Mouse (Mus musculus): ENCODE data around the gene Gsg1l2. TPM values are rescaled to one million over a fixed set of nuclear protein-coding genes. Genes with fewer than 3 reads are reported as not detected.

Gsg1l2 gene
- polyA plus RNA-seq (2012; ENCODE audit: insufficient read depth, insufficient read length, missing spikeins), result not detected in 2 replicates

DNA sequence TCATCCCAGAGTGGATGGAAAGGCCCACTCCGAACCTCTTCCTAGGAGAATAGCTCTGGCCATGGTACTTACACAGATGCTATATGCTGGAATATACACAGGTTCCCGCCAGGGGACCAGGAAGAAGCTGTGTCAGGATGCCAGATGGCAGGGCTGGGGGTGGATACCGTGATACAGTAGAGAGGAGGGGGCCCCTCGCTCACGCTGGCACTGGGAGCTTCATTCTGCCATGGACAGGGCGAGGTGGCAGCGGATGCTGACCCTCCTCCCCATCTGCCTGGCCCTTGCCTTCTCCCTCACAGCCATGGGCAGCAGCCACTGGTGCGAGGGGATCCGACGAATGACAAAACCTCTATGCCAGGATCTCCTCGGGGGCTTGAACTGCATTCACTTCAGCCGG is at the start of gene Gsg1l2:
Gene Gsg1l2, plus strand, starts transcription at position 230 of the 400 bp plus-strand sequence.
- H3K4me3 ChIP-seq (ENCODE audit: insufficient read depth, low read depth, low read length), result no peak within 1 kb of the TSS
- H3K4me1 ChIP-seq (ENCODE audit: control insufficient read depth, insufficient read depth, insufficient read length, low read length), result no peaks in the 10 kb centered on the region
- H3K27ac ChIP-seq (replicated peaks; ENCODE audit: low read depth, low read length), result no peak within 1 kb of the TSS

GRCm38 (mm10) chr11:67727095-67727494 is 47.3 kb upstream of the Gsg1l2 start:
- Histone ChIP-seq H3K27ac (replicated peaks; ENCODE audit: low read depth, low read length) (no peak overlapping the region), H3K4me3 (ENCODE audit: insufficient read depth, low read depth, low read length) (no peak overlapping the region), H3K4me1 (ENCODE audit: control insufficient read depth, insufficient read depth, insufficient read length, low read length) (no peaks in the 10 kb centered on the region)

- no peak overlapping the region for H3K4me3 ChIP-seq (ENCODE audit: insufficient read depth, low read depth, low read length)
- no peak overlapping the region for H3K27ac ChIP-seq (replicated peaks; ENCODE audit: low read depth, low read length)
- no peaks in the 10 kb centered on the region for H3K4me1 ChIP-seq (ENCODE audit: control insufficient read depth, insufficient read depth, insufficient read length, low read length)
Measured at GRCm38 (mm10) chr11:67728726-67729125, 45.7 kb upstream of the Gsg1l2 start.

GRCm38 (mm10) chr11:67731056-67731455 is 43.4 kb upstream of the Gsg1l2 start:
- H3K27ac ChIP-seq (replicated peaks; ENCODE audit: low read depth, low read length), result no peak overlapping the region
- no peaks in the 10 kb centered on the region for H3K4me1 ChIP-seq (ENCODE audit: control insufficient read depth, insufficient read depth, insufficient read length, low read length)

GRCm38 (mm10) chr11:67733726-67734125 is 40.7 kb upstream of the Gsg1l2 start:
- Histone ChIP-seq H3K27ac (replicated peaks; ENCODE audit: low read depth, low read length) (no peak overlapping the region), H3K4me1 (ENCODE audit: control insufficient read depth, insufficient read depth, insufficient read length, low read length) (no peaks in the 10 kb centered on the region), H3K4me3 (ENCODE audit: insufficient read depth, low read depth, low read length) (no peak overlapping the region)

More at GRCm38 (mm10) chr11:67731056-67731455, 43.4 kb upstream of the Gsg1l2 start:
- no peak overlapping the region for H3K4me3 ChIP-seq (ENCODE audit: insufficient read depth, low read depth, low read length)

- Histone ChIP-seq H3K4me1 (ENCODE audit: control insufficient read depth, insufficient read depth, insufficient read length, low read length) (no peaks in the 10 kb centered on the region), H3K4me3 (ENCODE audit: insufficient read depth, low read depth, low read length) (no peak overlapping the region), H3K27ac (replicated peaks; ENCODE audit: low read depth, low read length) (no peak overlapping the region)
Measured at GRCm38 (mm10) chr11:67734597-67734996, 39.8 kb upstream of the Gsg1l2 start.

- Histone ChIP-seq H3K27ac (replicated peaks; ENCODE audit: low read depth, low read length) (no peak overlapping the region), H3K4me3 (ENCODE audit: insufficient read depth, low read depth, low read length) (no peak overlapping the region), H3K4me1 (ENCODE audit: control insufficient read depth, insufficient read depth, insufficient read length, low read length) (no peaks in the 10 kb centered on the region)
Measured at GRCm38 (mm10) chr11:67738345-67738744, 36.1 kb upstream of the Gsg1l2 start.

DNA sequence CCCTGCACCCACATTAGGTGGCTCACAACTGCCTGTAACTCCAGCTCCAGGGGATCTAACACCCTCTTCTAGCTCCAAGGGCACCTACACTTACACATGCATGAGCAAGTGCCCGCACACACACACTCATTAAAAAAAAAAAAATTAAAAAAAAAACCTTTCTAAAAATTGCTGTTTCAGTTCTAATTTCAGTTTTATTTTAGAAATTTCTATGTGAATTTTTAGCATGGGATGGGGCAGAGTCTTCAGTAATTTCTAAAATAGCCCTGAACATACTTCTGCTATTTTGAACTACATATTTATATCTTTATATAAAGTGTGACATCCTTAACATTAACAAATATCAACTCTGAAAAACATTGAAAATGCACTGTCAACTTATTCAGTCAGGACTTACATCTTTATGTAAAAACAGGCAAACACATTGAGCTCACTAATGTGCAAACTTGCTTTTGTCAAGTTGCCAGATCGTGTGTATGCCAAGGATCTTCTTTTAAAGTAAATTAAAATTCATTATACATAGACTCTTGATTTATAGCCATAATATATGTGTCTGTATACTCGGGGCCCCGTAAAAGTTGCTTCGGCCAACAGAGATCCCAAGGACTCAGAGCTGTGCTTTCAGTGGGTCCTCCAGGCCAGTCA is 35.4 kb upstream of the Gsg1l2 start:
- H3K4me3 ChIP-seq (ENCODE audit: insufficient read depth, low read depth, low read length), result no peak overlapping the region
- H3K27ac ChIP-seq (replicated peaks; ENCODE audit: low read depth, low read length), result no peak overlapping the region
- no peaks in the 10 kb centered on the region for H3K4me1 ChIP-seq (ENCODE audit: control insufficient read depth, insufficient read depth, insufficient read length, low read length)

DNA sequence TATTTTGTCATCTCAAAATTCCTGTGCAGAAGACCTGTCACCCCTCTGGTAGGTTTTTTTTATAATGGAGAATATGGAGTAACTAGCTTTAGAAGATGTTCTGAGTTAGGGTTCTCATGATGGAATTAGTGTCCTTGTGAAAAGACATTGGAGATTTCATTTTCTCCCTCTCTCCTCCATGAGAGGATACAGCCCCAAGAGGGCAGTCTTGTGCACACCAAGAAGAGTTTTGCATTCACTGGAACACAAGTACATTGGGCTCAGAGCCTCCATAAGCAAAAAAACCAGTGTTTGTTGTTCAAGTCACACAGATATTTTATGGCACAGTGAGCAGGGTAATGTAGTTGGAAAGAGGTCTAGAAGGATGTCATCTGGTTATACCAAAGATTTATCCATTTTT is 32.8 kb upstream of the Gsg1l2 start:
- Histone ChIP-seq H3K4me3 (ENCODE audit: insufficient read depth, low read depth, low read length) (no peak overlapping the region), H3K4me1 (ENCODE audit: control insufficient read depth, insufficient read depth, insufficient read length, low read length) (no peaks in the 10 kb centered on the region), H3K27ac (replicated peaks; ENCODE audit: low read depth, low read length) (no peak overlapping the region)

DNA sequence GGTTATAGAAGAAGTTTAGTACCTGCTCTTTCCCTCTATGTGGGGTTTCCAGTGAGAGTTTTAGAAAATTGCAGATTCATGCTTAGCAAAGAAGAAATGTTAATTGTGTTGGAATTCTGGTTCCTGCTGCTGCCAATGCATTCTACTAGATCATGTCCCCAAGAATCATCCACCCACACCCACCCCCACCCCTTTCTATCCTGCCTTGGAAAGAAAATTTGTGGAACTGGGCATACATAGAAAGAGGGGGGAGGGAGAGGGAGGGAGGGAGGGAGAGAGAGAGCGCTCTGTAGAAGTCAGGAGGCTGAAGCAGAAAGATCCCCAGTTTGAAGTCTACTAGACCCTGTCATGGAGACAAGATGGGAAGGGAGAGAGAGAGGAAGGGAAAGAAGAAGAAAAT is 18.1 kb upstream of the Gsg1l2 start:
- Histone ChIP-seq H3K27ac (replicated peaks; ENCODE audit: low read depth, low read length) (no peak overlapping the region), H3K4me1 (ENCODE audit: control insufficient read depth, insufficient read depth, insufficient read length, low read length) (no peaks in the 10 kb centered on the region)

DNA sequence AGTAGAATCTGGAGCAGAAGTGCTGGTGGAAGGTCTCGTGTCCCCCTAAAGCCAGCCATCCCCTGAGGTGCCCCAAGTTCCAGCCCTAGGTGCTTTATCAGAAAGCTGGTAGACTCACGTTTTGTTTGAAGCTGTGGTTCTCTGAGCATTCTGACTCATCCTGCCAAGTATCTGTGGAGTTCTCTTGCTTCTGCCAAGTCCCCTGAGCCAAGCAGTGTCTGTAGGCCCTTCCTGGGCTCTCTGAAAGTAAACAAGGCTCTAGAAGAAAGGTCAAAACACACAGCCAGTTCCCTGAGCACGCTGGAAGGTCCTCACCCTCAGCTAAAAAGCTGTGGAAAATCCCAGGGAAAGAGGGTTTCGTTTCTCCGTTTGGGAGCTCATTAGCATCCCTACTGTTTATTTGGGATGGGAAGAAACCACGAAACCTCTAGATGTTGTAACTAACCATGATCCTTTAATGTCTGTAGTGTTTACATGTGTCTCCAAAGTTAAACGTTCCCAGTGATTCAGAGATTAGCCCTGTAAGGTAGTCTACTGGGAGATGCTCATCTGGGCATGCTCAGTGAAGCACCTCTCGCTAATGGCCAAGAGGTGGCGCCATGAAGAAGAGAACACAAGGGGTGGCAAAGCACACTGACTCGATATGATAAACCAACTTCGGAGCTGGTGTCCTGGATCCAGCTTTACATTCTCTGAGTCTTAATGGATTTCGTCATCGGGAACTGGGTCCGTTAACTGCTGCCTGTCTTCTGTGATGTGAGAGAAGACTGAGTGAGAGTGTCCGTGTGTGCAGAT is 16.8 kb upstream of the Gsg1l2 start:
- Histone ChIP-seq H3K27ac (replicated peaks; ENCODE audit: low read depth, low read length) (no peak overlapping the region), H3K4me1 (ENCODE audit: control insufficient read depth, insufficient read depth, insufficient read length, low read length) (no peaks in the 10 kb centered on the region)

More for the DNA sequence above, 18.1 kb upstream of the Gsg1l2 start:
- H3K4me3 ChIP-seq (ENCODE audit: insufficient read depth, low read depth, low read length), result no peak overlapping the region

DNA sequence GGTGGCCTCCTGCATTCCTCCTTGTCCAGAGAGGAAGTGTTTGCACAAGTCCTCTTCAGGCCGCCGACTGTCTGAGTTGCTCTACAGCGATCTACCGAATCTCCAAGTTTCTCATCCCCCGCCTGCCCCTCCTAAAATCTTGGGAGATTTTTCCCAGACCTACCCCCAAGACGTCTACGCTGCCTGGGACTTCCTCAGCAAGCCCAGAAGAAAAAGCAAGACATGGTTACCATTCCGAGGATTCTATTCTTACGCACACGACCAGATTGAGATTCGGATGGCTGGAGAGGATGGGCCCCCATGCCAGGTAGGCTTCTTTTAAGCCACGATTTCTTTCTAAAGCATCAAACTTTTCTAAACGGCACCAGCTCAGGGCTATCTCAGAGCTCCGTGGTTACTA is 3.4 kb upstream of the Gsg1l2 start, which contains the start of gene Glp2r:
Gene Glp2r, minus strand, starts transcription at position 101 of the 400 bp plus-strand sequence.
- Histone ChIP-seq H3K4me1 (ENCODE audit: control insufficient read depth, insufficient read depth, insufficient read length, low read length) (no peaks in the 10 kb centered on the region), H3K27ac (replicated peaks; ENCODE audit: low read depth, low read length) (no peak within 1 kb of the TSS)

More for the DNA sequence above, 16.8 kb upstream of the Gsg1l2 start:
- no peak overlapping the region for H3K4me3 ChIP-seq (ENCODE audit: insufficient read depth, low read depth, low read length)

GRCm38 (mm10) chr11:67771691-67772090 is 2.7 kb upstream of the Gsg1l2 start:
- no peak overlapping the region for H3K27ac ChIP-seq (replicated peaks; ENCODE audit: low read depth, low read length)
- no peak overlapping the region for H3K4me3 ChIP-seq (ENCODE audit: insufficient read depth, low read depth, low read length)
- H3K4me1 ChIP-seq (ENCODE audit: control insufficient read depth, insufficient read depth, insufficient read length, low read length), result no peaks in the 10 kb centered on the region

More for the DNA sequence above, 3.4 kb upstream of the Gsg1l2 start, which contains the start of gene Glp2r:
- H3K4me3 ChIP-seq (ENCODE audit: insufficient read depth, low read depth, low read length), result no peak within 1 kb of the TSS

DNA sequence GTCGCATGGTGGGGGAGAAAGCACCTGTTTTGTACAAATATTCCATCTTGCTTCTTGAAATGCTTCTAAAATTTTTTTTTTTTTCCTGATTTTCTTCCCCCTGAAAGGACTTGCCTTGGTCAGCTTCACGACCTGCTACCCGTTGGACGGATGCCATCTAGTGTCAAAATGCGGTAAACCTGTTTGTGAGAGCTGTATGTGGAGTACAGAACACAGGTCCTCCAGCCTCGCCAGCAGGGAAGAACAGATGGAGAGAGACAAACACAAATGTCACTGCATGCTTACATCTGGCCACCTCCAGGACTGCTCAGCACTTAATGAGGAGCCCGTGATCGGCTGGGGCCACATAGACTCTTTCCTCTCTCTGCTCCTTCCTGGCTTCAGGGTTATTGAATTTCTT is 1.8 kb upstream of the Gsg1l2 start:
- H3K4me3 ChIP-seq (ENCODE audit: insufficient read depth, low read depth, low read length), result no peak overlapping the region
- H3K27ac ChIP-seq (replicated peaks; ENCODE audit: low read depth, low read length), result no peak overlapping the region

DNA sequence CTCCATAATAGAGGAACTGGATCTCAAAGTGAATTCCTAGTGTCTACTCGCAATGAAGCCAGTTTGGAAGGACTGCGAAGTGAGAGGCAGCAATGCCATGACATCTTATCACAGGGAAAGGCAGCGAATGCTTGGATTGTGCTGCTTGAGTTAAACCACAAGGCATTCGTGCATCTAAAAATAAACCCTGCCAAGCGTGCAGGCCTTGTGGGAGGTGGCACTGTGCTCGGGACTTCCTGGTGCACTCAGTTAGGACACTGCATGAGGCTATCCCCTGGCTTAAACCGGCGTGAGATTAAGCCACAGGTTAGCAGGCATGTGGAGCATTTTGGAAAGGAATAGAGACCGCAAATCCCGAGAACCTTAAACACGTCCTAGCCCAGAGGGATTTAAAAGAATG is 15.8 kb downstream of the Gsg1l2 start:
- Histone ChIP-seq H3K4me1 (ENCODE audit: control insufficient read depth, insufficient read depth, insufficient read length, low read length) (no peaks in the 10 kb centered on the region), H3K27ac (replicated peaks; ENCODE audit: low read depth, low read length) (no peak overlapping the region), H3K4me3 (ENCODE audit: insufficient read depth, low read depth, low read length) (no peak overlapping the region)

More for the DNA sequence above, 1.8 kb upstream of the Gsg1l2 start:
- no peaks in the 10 kb centered on the region for H3K4me1 ChIP-seq (ENCODE audit: control insufficient read depth, insufficient read depth, insufficient read length, low read length)
